Mouse (Mus musculus) layer of hippocampus, postnatal 36 days (tissue): ENCODE measurements around the gene Col8a2. TPM values are rescaled to one million over a fixed set of nuclear protein-coding genes. Genes with fewer than 3 reads are reported as not detected.

Experiments
- DNase-seq, 2 experiments: peaks; one replicate each; pipeline ENCODE4 v3.0.0; 2022
- total RNA-seq, 2 experiments: library from RNA; stranded (reverse); gene quantifications; 2 replicates each; pipeline ENCODE4 v1.2.3; 2021

The Col8a2 gene
- 1 to 10 TPM in 1 of 2 experiments, under 1 TPM in 1; 0.60 to 1.3 TPM for total RNA-seq

GRCm38 (mm10) chr4:126286492-126286891 is at the start of gene Col8a2:
TSS of gene Col8a2 (plus strand) at chr4:126286793.
- no peak for DNase-seq

- no peak for DNase-seq
Measured at GRCm38 (mm10) chr4:126237721-126238242, 48.8 kb upstream of the Col8a2 start.

GRCm38 (mm10) chr4:126239862-126240475 is 46.6 kb upstream of the Col8a2 start:
- DNase-seq = no peak

GRCm38 (mm10) chr4:126241956-126242355 is 44.6 kb upstream of the Col8a2 start:
- no peak for DNase-seq

- DNase-seq = no peak
Measured at GRCm38 (mm10) chr4:126242510-126242909, 44.1 kb upstream of the Col8a2 start.

- no peak for DNase-seq
Measured at GRCm38 (mm10) chr4:126246202-126246889, 40.2 kb upstream of the Col8a2 start.

- no peak for DNase-seq
Measured at GRCm38 (mm10) chr4:126248261-126248868, 38.2 kb upstream of the Col8a2 start.

GRCm38 (mm10) chr4:126250659-126251058 is 35.9 kb upstream of the Col8a2 start:
- no peak for DNase-seq

- DNase-seq = no peak
Measured at GRCm38 (mm10) chr4:126251655-126252254, 34.8 kb upstream of the Col8a2 start.

- no peak for DNase-seq
Measured at GRCm38 (mm10) chr4:126252411-126253237, 34.0 kb upstream of the Col8a2 start.

- DNase-seq = no peak
Measured at GRCm38 (mm10) chr4:126253637-126254272, 32.8 kb upstream of the Col8a2 start.

GRCm38 (mm10) chr4:126254315-126255112 is 32.1 kb upstream of the Col8a2 start:
- DNase-seq = peak; percentile 77 to 79

GRCm38 (mm10) chr4:126255113-126256001 is 31.2 kb upstream of the Col8a2 start:
- DNase-seq = peak in 1 of 2 experiments; percentile 43

GRCm38 (mm10) chr4:126256131-126256791 is 30.3 kb upstream of the Col8a2 start, which contains the start of gene Map7d1:
TSS of gene Map7d1 (minus strand) at chr4:126256343.
- DNase-seq = peak; percentile 87

GRCm38 (mm10) chr4:126256967-126257881 is 29.4 kb upstream of the Col8a2 start:
- no peak for DNase-seq

- no peak for DNase-seq
Measured at GRCm38 (mm10) chr4:126259063-126259462, 27.5 kb upstream of the Col8a2 start.

GRCm38 (mm10) chr4:126259523-126260160 is 27.0 kb upstream of the Col8a2 start:
- DNase-seq = no peak
